Mouse (Mus musculus) heart, adult 2 months (tissue): Measurements from ENCODE around the gene Myog.

ENCODE experiments used
- CTCF ChIP-seq: fragments of 200-600 bp; IDR thresholded peaks from 2 replicates; pipeline ENCODE4 v1.8.1; 2022; ENCODE audit warnings: antibody characterized with exemption, mild to moderate bottlenecking, moderate library complexity
- POLR2A ChIP-seq: fragments of 200-500 bp; IDR thresholded peaks from 2 replicates; pipeline ENCODE4 v1.6.1; 2011; ENCODE audit warnings: mild to moderate bottlenecking, low read depth, low read length, control low read depth; ENCODE audit not compliant: insufficient read depth

DNA sequence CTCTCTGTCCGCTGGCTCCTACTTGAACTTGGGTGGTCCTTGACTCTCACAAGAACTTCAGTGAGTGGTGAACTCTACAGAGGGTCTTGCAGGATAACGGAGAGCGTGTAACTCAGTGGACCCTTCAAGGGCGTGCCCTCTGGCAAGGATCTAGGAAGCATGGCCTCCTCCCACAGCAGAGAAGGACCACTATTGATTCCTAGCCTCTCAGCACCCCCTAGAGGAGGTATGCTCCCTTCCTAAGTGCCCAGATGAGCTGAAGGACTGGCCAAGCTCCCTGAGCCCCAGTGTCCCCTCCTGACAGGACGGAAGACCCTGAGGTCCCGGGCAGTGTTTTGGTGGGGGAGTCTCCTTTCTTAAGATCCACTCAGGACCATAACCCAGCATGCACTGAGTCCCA is 32.8 kb downstream of the Myog start:
- TF ChIP-seq POLR2A (no peak), CTCF (peak; percentile 79)
